Mouse (Mus musculus): ENCODE results near the gene Ccdc155. TPM values are rescaled to one million over a fixed set of nuclear protein-coding genes. Genes with fewer than 3 reads are reported as not detected.

The Ccdc155 gene
- polyA plus RNA-seq, 1 experiment from 2014 or later, result 0.27 TPM

- ATAC-seq (ENCODE audit: insufficient read depth, low FRiP score, low TSS enrichment) (no peak), DNase-seq (ENCODE audit: low spot score) (peak; percentile 45)
- no peaks in the 10 kb centered on the region for H3K27me3 ChIP-seq (ENCODE audit: control insufficient read depth, insufficient read depth, low read length)
- no peaks in the 10 kb centered on the region for H3K9me3 ChIP-seq (ENCODE audit: control insufficient read depth, low read length)
- no peak overlapping the region for H3K9ac ChIP-seq (ENCODE audit: low read length)
- H3K4me1 ChIP-seq (ENCODE audit: control insufficient read depth, insufficient read depth, low read length), result no peaks in the 10 kb centered on the region; the same call in 1 of the 2 replicates
- H3K4me3 ChIP-seq (ENCODE audit: low read depth, low read length), result no peak overlapping the region
- WGBS, result 10% methylated on average over 12 of the region's 12 CpGs
- no peak overlapping the region for H3K27ac ChIP-seq (ENCODE audit: low read depth, low read length)
- no peak overlapping the region for H3K4me2 ChIP-seq (ENCODE audit: low read depth)
- no peaks in the 10 kb centered on the region for H3K36me3 ChIP-seq (ENCODE audit: control insufficient read depth, insufficient read depth, low read length)
Measured at GRCm38 (mm10) chr7:45134544-45135026, 70.1 kb downstream of the Ccdc155 start.

Small RNA genes lying within 50 kb of the gene (microRNA-seq; reads per million reads assigned to microRNA genes)
- not detected for gene Mir7055

Other genes with a start within 250 kb of the Ccdc155 start
- gene Cpt1c, start 230.0 kb downstream of the Ccdc155 start, polyA plus RNA-seq (2014; fragmentation: Nextera tagmentation; extraction: Ambion mirVana), result 22.0 and 25.2 TPM in 2 replicates
- 304 and 319 TPM in 2 replicates for gene Prmt1, start 218.3 kb downstream of the Ccdc155 start, polyA plus RNA-seq (2014; fragmentation: Nextera tagmentation; extraction: Ambion mirVana)
- gene Irf3, start 207.2 kb downstream of the Ccdc155 start, polyA plus RNA-seq (2014; fragmentation: Nextera tagmentation; extraction: Ambion mirVana), result 67.1 and 72.3 TPM in 2 replicates
- 51.6 and 52.9 TPM in 2 replicates for gene Bcl2l12, start 206.2 kb downstream of the Ccdc155 start, polyA plus RNA-seq (2014; fragmentation: Nextera tagmentation; extraction: Ambion mirVana)
- 54.7 and 57.6 TPM in 2 replicates for gene Scaf1, start 188.5 kb downstream of the Ccdc155 start, polyA plus RNA-seq (2014; fragmentation: Nextera tagmentation; extraction: Ambion mirVana)
- gene Rras, start 186.9 kb downstream of the Ccdc155 start, polyA plus RNA-seq (2014; fragmentation: Nextera tagmentation; extraction: Ambion mirVana), result 17.7 and 20.0 TPM in 2 replicates
- 12.9 and 13.2 TPM in 2 replicates for gene Prr12, start 152.0 kb downstream of the Ccdc155 start, polyA plus RNA-seq (2014; fragmentation: Nextera tagmentation; extraction: Ambion mirVana)
- 59.3 and 65.1 TPM in 2 replicates for gene Nosip, start 142.5 kb downstream of the Ccdc155 start, polyA plus RNA-seq (2014; fragmentation: Nextera tagmentation; extraction: Ambion mirVana)
- 14.8 and 16.2 TPM in 2 replicates for gene Prrg2, start 142.2 kb downstream of the Ccdc155 start, polyA plus RNA-seq (2014; fragmentation: Nextera tagmentation; extraction: Ambion mirVana)
- 142 and 151 TPM in 2 replicates for gene Rcn3, start 112.7 kb downstream of the Ccdc155 start, polyA plus RNA-seq (2014; fragmentation: Nextera tagmentation; extraction: Ambion mirVana)
- gene Fcgrt, start 101.0 kb downstream of the Ccdc155 start, polyA plus RNA-seq (2014; fragmentation: Nextera tagmentation; extraction: Ambion mirVana), result 11.3 and 12.8 TPM in 2 replicates
- 1,454 and 1,462 TPM in 2 replicates for gene Rps11, start 80.5 kb downstream of the Ccdc155 start, polyA plus RNA-seq (2014; fragmentation: Nextera tagmentation; extraction: Ambion mirVana)
- 1,071 and 1,190 TPM in 2 replicates for gene Rpl13a, start 76.1 kb downstream of the Ccdc155 start, polyA plus RNA-seq (2014; fragmentation: Nextera tagmentation; extraction: Ambion mirVana)
- 0.21 and 0.30 TPM in 2 replicates for gene Gm45713, start 68.7 kb downstream of the Ccdc155 start, polyA plus RNA-seq (2014; fragmentation: Nextera tagmentation; extraction: Ambion mirVana)
- gene Flt3l, start 68.5 kb downstream of the Ccdc155 start, polyA plus RNA-seq (2014; fragmentation: Nextera tagmentation; extraction: Ambion mirVana), result 0.76 and 0.85 TPM in 2 replicates
- 98.4 and 108 TPM in 2 replicates for gene Pih1d1, start 50.6 kb downstream of the Ccdc155 start, polyA plus RNA-seq (2014; fragmentation: Nextera tagmentation; extraction: Ambion mirVana)
- 34.2 and 37.6 TPM in 2 replicates for gene Aldh16a1, start 50.3 kb downstream of the Ccdc155 start, polyA plus RNA-seq (2014; fragmentation: Nextera tagmentation; extraction: Ambion mirVana)
- gene Slc17a7, start 40.9 kb downstream of the Ccdc155 start, polyA plus RNA-seq (2014; fragmentation: Nextera tagmentation; extraction: Ambion mirVana), result 2.3 and 3.6 TPM in 2 replicates
- not detected in 2 replicates for gene Gfy, start 25.3 kb downstream of the Ccdc155 start, polyA plus RNA-seq (2014; fragmentation: Nextera tagmentation; extraction: Ambion mirVana)
- not detected in 2 replicates for gene Pth2, start 23.9 kb downstream of the Ccdc155 start, polyA plus RNA-seq (2014; fragmentation: Nextera tagmentation; extraction: Ambion mirVana)
- 3.1 and 5.2 TPM in 2 replicates for gene Dkkl1, start 7.3 kb upstream of the Ccdc155 start, polyA plus RNA-seq (2014; fragmentation: Nextera tagmentation; extraction: Ambion mirVana)
- gene Tead2, start 10.9 kb upstream of the Ccdc155 start, polyA plus RNA-seq (2014; fragmentation: Nextera tagmentation; extraction: Ambion mirVana), result 247 and 252 TPM in 2 replicates
- 0.74 and 0.76 TPM in 2 replicates for gene Cd37, start 34.2 kb upstream of the Ccdc155 start, polyA plus RNA-seq (2014; fragmentation: Nextera tagmentation; extraction: Ambion mirVana)
- gene Slc6a16, start 36.2 kb upstream of the Ccdc155 start, polyA plus RNA-seq (2014; fragmentation: Nextera tagmentation; extraction: Ambion mirVana), result 0.11 TPM in 1 of 2 replicates, not detected in the other
- gene Slc6a21, start 72.6 kb upstream of the Ccdc155 start, polyA plus RNA-seq (2014; fragmentation: Nextera tagmentation; extraction: Ambion mirVana), result not detected in 2 replicates
- 6.5 and 8.6 TPM in 2 replicates for gene Trpm4, start 128.9 kb upstream of the Ccdc155 start, polyA plus RNA-seq (2014; fragmentation: Nextera tagmentation; extraction: Ambion mirVana)
- gene Hrc, start 130.4 kb upstream of the Ccdc155 start, polyA plus RNA-seq (2014; fragmentation: Nextera tagmentation; extraction: Ambion mirVana), result 0.87 and 1.1 TPM in 2 replicates
- 11.9 and 12.1 TPM in 2 replicates for gene Ppfia3, start 162.1 kb upstream of the Ccdc155 start, polyA plus RNA-seq (2014; fragmentation: Nextera tagmentation; extraction: Ambion mirVana)
- gene Lin7b, start 165.7 kb upstream of the Ccdc155 start, polyA plus RNA-seq (2014; fragmentation: Nextera tagmentation; extraction: Ambion mirVana), result 1.6 and 3.4 TPM in 2 replicates
- 66.4 and 74.1 TPM in 2 replicates for gene Snrnp70, start 190.8 kb upstream of the Ccdc155 start, polyA plus RNA-seq (2014; fragmentation: Nextera tagmentation; extraction: Ambion mirVana)
- gene Kcna7, start 200.8 kb upstream of the Ccdc155 start, polyA plus RNA-seq (2014; fragmentation: Nextera tagmentation; extraction: Ambion mirVana), result 0.20 TPM in 1 of 2 replicates, not detected in the other
- 1.2 and 1.6 TPM in 2 replicates for gene Ntf5, start 208.8 kb upstream of the Ccdc155 start, polyA plus RNA-seq (2014; fragmentation: Nextera tagmentation; extraction: Ambion mirVana)
- not detected in 2 replicates for gene Lhb, start 215.9 kb upstream of the Ccdc155 start, polyA plus RNA-seq (2014; fragmentation: Nextera tagmentation; extraction: Ambion mirVana)
- gene Gys1, start 230.0 kb upstream of the Ccdc155 start, polyA plus RNA-seq (2014; fragmentation: Nextera tagmentation; extraction: Ambion mirVana), result 32.8 and 37.2 TPM in 2 replicates
- gene Ruvbl2, start 233.2 kb upstream of the Ccdc155 start, polyA plus RNA-seq (2014; fragmentation: Nextera tagmentation; extraction: Ambion mirVana), result 165 and 172 TPM in 2 replicates

Measured in neural tube, embryonic 11.5 days (tissue).